Mouse (Mus musculus) embryonic facial prominence, embryonic 14.5 days (tissue): ENCODE measurements at regions not wholly inside any gene's neighbourhood (a gene's known extent, or its start where the extent isn't known, plus 50 kb on each side); places are given as distances from the start of the nearest gene placed in this dataset.

Experiments used
- ATAC-seq: fragments of 200-750 bp; cut with Nextera tagmentation; 2 replicates; pipeline ENCODE4 v1.8.0; 2017; ENCODE audit warnings: low read depth, moderate number of reproducible peaks, moderate TSS enrichment
- DNase-seq: peaks from one replicate; pipeline ENCODE4 v3.0.0-alpha.2; 2015; ENCODE audit warnings: low spot score
- H3K27ac ChIP-seq: fragments of 300-500 bp; sonication (generic); replicated peaks from 2 replicates; pipeline ENCODE4 v1.5.1; 2014; ENCODE audit warnings: low read depth, mild to moderate bottlenecking, low read length, moderate library complexity
- H3K27me3 ChIP-seq: fragments of 300-500 bp; sonication (generic); replicated peaks from 2 replicates; pipeline ENCODE4 v1.6.1; 2014; ENCODE audit warnings: low read length; ENCODE audit not compliant: control insufficient read depth, insufficient read depth
- H3K36me3 ChIP-seq: fragments of 300-500 bp; sonication (generic); 2 replicates; pipeline ENCODE4 v1.6.1; 2014; ENCODE audit warnings: low read length, mixed read lengths; ENCODE audit not compliant: control insufficient read depth, insufficient read depth
- H3K4me1 ChIP-seq: fragments of 300-500 bp; sonication (generic); 2 replicates; pipeline ENCODE4 v1.6.1; 2014; ENCODE audit warnings: antibody characterized with exemption, low read length; ENCODE audit not compliant: control insufficient read depth, insufficient read depth
- H3K4me2 ChIP-seq: fragments of 300-500 bp; sonication (generic); 2 replicates; pipeline ENCODE4 v1.6.1; 2014; ENCODE audit warnings: low read depth, mild to moderate bottlenecking, low read length, moderate library complexity, mixed read lengths
- H3K4me3 ChIP-seq: fragments of 300-500 bp; sonication (generic); 2 replicates; pipeline ENCODE4 v1.5.1; 2014; ENCODE audit warnings: low read depth, mild to moderate bottlenecking, low read length
- H3K9ac ChIP-seq: fragments of 300-500 bp; sonication (generic); 2 replicates; pipeline ENCODE4 v1.6.1; 2014; ENCODE audit warnings: low read depth, mild to moderate bottlenecking, low read length, moderate library complexity, mixed read lengths
- H3K9me3 ChIP-seq: fragments of 300-500 bp; sonication (generic); 2 replicates; pipeline ENCODE4 v1.6.1; 2016; ENCODE audit warnings: low read length; ENCODE audit not compliant: control insufficient read depth
- WGBS: fragments of 180-500 bp; shearing (Covaris S2); extraction: QIAGEN DNeasy Blood & Tissue Kit; methylation state at CpG from one replicate; pipeline ENCODE4 v1.1.7; 2014; 5-methylcytosine and 5-hydroxymethylcytosine counted together

- H3K27me3 ChIP-seq = no peaks in the 10 kb centered on the region
- DNase-seq (no peak), ATAC-seq (no peak)
- no peak overlapping the region for H3K4me3 ChIP-seq
- WGBS = 96% methylated on average over 3 of the region's 3 CpGs
- H3K9ac ChIP-seq = no peak overlapping the region
- no peaks in the 10 kb centered on the region for H3K9me3 ChIP-seq
- H3K4me2 ChIP-seq = no peak overlapping the region
- no peaks in the 10 kb centered on the region for H3K36me3 ChIP-seq
- 0 out of 2 replicates have a peak, but pooled peaks cover 11% of the 10 kb centered on the region for H3K4me1 ChIP-seq
- H3K27ac ChIP-seq = no peak overlapping the region
Measured at GRCm38 (mm10) chr14:100561884-100562283, 277.4 kb upstream of the Klf12 start.

GRCm38 (mm10) chr14:100558378-100558777, 273.9 kb upstream of the Klf12 start:
- Histone ChIP-seq H3K9me3 (no peaks in the 10 kb centered on the region), H3K36me3 (no peaks in the 10 kb centered on the region), H3K4me3 (no peak overlapping the region), H3K9ac (no peak overlapping the region), H3K4me2 (0 out of 2 replicates have a peak overlapping the region, but pooled peaks have one; percentile 4), H3K27me3 (no peaks in the 10 kb centered on the region), H3K4me1 (0 out of 2 replicates have a peak, but pooled peaks cover 11% of the 10 kb centered on the region), H3K27ac (no peak overlapping the region)
- WGBS = 2% methylated on average over 4 of the region's 4 CpGs
- ATAC-seq (peak; percentile 84), DNase-seq (peak; percentile 81)

- WGBS = 46% methylated on average over 2 of the region's 2 CpGs
- H3K4me2 ChIP-seq = no peak overlapping the region
- H3K27ac ChIP-seq = no peak overlapping the region
Measured at GRCm38 (mm10) chr14:100552466-100552865, 268.0 kb upstream of the Klf12 start.

GRCm38 (mm10) chr14:100550266-100550665, 265.8 kb upstream of the Klf12 start:
- Histone ChIP-seq H3K27me3 (no peaks in the 10 kb centered on the region), H3K4me2 (no peak overlapping the region), H3K9ac (no peak overlapping the region), H3K27ac (no peak overlapping the region), H3K36me3 (no peaks in the 10 kb centered on the region), H3K4me3 (no peak overlapping the region), H3K9me3 (no peaks in the 10 kb centered on the region), H3K4me1 (no peaks in the 10 kb centered on the region)
- DNase-seq = no peak
- no peak for ATAC-seq
- WGBS = 70% methylated on average over 3 of the region's 3 CpGs

More at GRCm38 (mm10) chr14:100552466-100552865, 268.0 kb upstream of the Klf12 start:
- no peak overlapping the region for H3K9ac ChIP-seq
- no peak overlapping the region for H3K4me3 ChIP-seq
- no peak for ATAC-seq
- no peaks in the 10 kb centered on the region for H3K9me3 ChIP-seq
- 0 out of 2 replicates have a peak, but pooled peaks cover 1% of the 10 kb centered on the region for H3K4me1 ChIP-seq
- no peaks in the 10 kb centered on the region for H3K36me3 ChIP-seq
- peak; percentile 54 for DNase-seq
- no peaks in the 10 kb centered on the region for H3K27me3 ChIP-seq

GRCm38 (mm10) chr14:100530217-100530616, 245.7 kb upstream of the Klf12 start:
- Histone ChIP-seq H3K4me1 (no peaks in the 10 kb centered on the region), H3K4me3 (no peak overlapping the region), H3K4me2 (no peak overlapping the region), H3K27ac (no peak overlapping the region), H3K9ac (no peak overlapping the region), H3K36me3 (no peaks in the 10 kb centered on the region), H3K27me3 (no peaks in the 10 kb centered on the region), H3K9me3 (no peaks in the 10 kb centered on the region)
- ATAC-seq (no peak), DNase-seq (no peak)
- WGBS = 95% methylated on average over 2 of the region's 2 CpGs

- Histone ChIP-seq H3K9me3 (no peaks in the 10 kb centered on the region), H3K27ac (no peak overlapping the region), H3K4me3 (no peak overlapping the region), H3K27me3 (no peaks in the 10 kb centered on the region), H3K9ac (no peak overlapping the region), H3K4me1 (no peaks in the 10 kb centered on the region), H3K4me2 (no peak overlapping the region), H3K36me3 (no peaks in the 10 kb centered on the region)
- no peak for ATAC-seq
- DNase-seq = no peak
- WGBS = 92% methylated on average over 1 of the region's 1 CpGs
Measured at GRCm38 (mm10) chr14:100529758-100530157, 245.3 kb upstream of the Klf12 start.

GRCm38 (mm10) chr14:100509396-100509795, 224.9 kb upstream of the Klf12 start:
- H3K4me1 ChIP-seq = no peaks in the 10 kb centered on the region
- no peak overlapping the region for H3K27ac ChIP-seq
- no peak overlapping the region for H3K4me2 ChIP-seq
- 17% methylated on average over 2 of the region's 2 CpGs for WGBS
- H3K27me3 ChIP-seq = no peaks in the 10 kb centered on the region
- DNase-seq = peak; percentile 9
- no peak for ATAC-seq
- H3K9me3 ChIP-seq = no peaks in the 10 kb centered on the region
- H3K4me3 ChIP-seq = no peak overlapping the region
- no peak overlapping the region for H3K9ac ChIP-seq
- H3K36me3 ChIP-seq = no peaks in the 10 kb centered on the region

- H3K9me3 ChIP-seq = no peaks in the 10 kb centered on the region
- H3K4me3 ChIP-seq = no peak overlapping the region
- no peak overlapping the region for H3K27ac ChIP-seq
- H3K4me1 ChIP-seq = no peaks in the 10 kb centered on the region
- H3K4me2 ChIP-seq = no peak overlapping the region
- H3K27me3 ChIP-seq = no peaks in the 10 kb centered on the region
- DNase-seq = no peak
- 78% methylated on average over 3 of the region's 3 CpGs for WGBS
- no peaks in the 10 kb centered on the region for H3K36me3 ChIP-seq
- H3K9ac ChIP-seq = no peak overlapping the region
- no peak for ATAC-seq
Measured at GRCm38 (mm10) chr14:100508087-100508486, 223.6 kb upstream of the Klf12 start.

- Histone ChIP-seq H3K27ac (no peak overlapping the region), H3K36me3 (no peaks in the 10 kb centered on the region), H3K9me3 (no peaks in the 10 kb centered on the region), H3K4me3 (no peak overlapping the region), H3K4me1 (no peaks in the 10 kb centered on the region), H3K4me2 (no peak overlapping the region), H3K27me3 (no peaks in the 10 kb centered on the region), H3K9ac (no peak overlapping the region)
- ATAC-seq (no peak), DNase-seq (no peak)
Measured at GRCm38 (mm10) chr14:100507616-100508015, 223.1 kb upstream of the Klf12 start.
